Mouse (Mus musculus) spleen, adult 12 weeks (tissue): ENCODE data around the gene Mndal.
"Not testable (repeated sequence)": the region's sequence is repeated elsewhere in the genome, so short reads cannot be mapped to it uniquely, and the experiment has no call there.

Source experiments
- DNase-seq: peaks from one replicate; pipeline ENCODE4 v3.0.0; 2022; ENCODE audit warnings: low spot score

Gene Mndal

GRCm38 (mm10) chr1:173941924-173942779, at the start of gene Mndal, which contains the start of gene Ifi203:
Gene Mndal, minus strand, starts transcription at chr1:173942491.
Gene Ifi203, minus strand, starts transcription at chr1:173942672.
- DNase-seq: not testable (repeated sequence)

GRCm38 (mm10) chr1:173982694-173983305, 40.5 kb upstream of the Mndal start, which contains the start of gene Ifi202b:
Gene Ifi202b, minus strand, starts transcription at chr1:173982744.
- DNase-seq: not testable (repeated sequence)

- not testable (repeated sequence) for DNase-seq
These were observed 38.7 kb upstream of the Mndal start for GRCm38 (mm10) chr1:173981038-173981437.

DNA sequence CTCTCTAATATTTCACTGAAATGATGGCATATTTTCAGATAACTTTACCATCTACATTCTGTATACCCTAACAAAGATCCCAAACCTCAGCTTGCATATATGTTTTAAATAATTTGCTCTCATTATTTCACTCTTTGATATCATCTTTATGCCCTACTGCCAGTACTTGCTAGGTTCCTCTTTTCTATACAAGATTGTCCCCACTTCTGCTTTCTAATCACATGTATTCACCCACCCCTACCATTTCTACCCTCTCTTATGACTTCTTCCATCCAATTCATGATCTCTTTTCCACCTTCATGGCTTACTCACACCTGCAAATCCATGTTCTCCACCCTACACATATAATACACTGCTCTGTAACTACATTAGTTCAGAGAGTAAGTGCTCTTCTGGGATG, 35.3 kb upstream of the Mndal start:
- DNase-seq: no peak

DNA sequence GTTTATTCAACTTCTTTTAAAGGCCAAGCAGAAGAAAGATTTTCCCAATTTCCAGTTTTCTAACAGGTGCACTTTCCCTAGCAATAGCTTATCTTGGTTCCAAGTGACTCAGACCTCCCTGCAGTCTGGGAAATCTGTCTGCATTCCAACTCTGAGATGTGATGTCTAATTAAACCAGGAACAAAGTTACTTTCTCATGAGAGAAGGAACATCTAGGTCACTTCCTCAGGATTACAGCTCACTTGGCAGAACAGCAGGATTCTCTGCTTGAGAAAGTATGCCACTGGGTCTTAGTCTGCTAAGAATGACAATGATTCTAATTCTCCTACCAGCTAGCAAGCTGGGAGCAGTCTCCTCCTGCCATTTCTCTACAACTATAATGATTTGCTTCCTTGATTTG, 30.8 kb upstream of the Mndal start:
- DNase-seq: no peak

DNA sequence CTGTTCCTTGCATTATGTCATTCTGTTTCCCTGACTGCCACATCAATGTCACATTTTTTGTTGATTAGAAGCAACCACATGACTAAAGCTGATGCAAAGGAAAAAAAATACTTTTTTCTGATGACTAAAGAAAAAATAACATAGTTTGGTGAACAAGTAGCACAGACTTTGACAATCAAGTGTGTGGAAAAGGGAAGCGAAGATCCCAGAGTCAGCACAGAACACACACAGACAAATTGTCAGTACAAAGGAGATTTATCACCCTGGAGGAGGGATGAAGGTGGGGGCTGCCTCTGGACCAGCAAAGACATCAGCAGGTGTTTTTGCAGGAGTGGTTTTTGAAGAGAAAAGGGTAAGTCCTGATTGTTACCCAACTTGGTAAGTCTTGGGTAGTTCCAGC, 19.2 kb upstream of the Mndal start:
- DNase-seq: not testable (repeated sequence)

GRCm38 (mm10) chr1:173959998-173960397, 17.7 kb upstream of the Mndal start:
- DNase-seq: not testable (repeated sequence)

GRCm38 (mm10) chr1:173955839-173956527, 13.7 kb upstream of the Mndal start:
- not testable (repeated sequence) for DNase-seq

GRCm38 (mm10) chr1:173955071-173955796, 12.9 kb upstream of the Mndal start:
- DNase-seq: no peak

DNA sequence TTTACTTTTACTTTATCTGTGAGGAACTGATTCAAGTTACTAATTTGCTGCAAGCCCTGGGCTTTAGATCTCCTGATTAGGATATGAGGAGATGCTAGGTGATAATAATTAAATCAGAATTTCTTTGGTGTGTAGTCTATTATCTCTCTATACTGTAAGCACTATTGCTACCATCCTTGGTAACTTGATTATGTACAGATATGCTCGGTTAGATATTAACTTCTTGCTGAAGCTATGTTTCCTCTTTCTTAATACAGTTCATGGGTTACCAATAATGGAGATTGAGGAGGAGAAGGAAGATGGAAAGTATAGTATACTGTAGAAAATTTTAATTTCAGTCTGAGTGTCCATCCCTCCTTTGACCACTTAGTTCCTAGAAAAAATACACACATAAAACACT, 11.3 kb upstream of the Mndal start:
- no peak for DNase-seq

DNA sequence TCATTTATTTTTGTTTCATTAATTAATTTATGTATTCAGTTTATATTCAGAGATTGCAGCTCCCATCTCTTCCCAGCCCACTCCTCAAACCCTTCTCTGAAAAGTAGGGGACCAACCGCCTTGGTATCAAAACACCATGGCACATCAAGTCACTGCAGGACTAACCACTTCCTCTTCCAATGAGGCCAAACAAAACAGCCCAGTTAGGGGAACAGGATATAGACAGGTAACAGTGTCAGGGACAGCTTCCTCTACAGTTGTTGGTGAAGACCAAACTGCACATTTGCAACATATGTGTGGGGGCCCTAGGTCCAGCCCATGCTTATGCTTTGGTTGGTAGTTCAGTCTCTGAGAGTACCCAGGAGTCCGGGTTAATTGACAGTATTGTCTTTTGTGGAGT, 6.8 kb upstream of the Mndal start:
- DNase-seq: not testable (repeated sequence)

GRCm38 (mm10) chr1:173942780-173943066, 432 bp upstream of the Mndal start:
- not testable (repeated sequence) for DNase-seq

DNA sequence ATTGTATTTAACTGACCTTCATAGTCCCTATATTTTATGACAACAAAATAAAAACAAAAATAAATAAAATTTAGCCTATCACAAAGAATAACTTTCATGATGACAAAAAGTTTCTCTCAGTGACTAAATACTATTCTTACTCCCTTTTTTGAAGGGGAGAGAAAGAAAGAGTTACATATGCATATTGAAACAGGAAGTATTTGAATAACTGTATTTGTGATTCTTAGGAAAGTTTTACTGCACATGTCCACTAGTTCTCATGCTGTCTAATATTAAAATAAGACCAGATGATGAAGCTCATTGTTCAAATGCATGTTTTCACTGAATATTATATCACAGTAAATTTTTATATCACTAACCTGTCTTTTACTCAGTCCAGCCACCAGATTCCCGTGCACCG, 769 bp downstream of the Mndal start:
- DNase-seq: not testable (repeated sequence)

DNA sequence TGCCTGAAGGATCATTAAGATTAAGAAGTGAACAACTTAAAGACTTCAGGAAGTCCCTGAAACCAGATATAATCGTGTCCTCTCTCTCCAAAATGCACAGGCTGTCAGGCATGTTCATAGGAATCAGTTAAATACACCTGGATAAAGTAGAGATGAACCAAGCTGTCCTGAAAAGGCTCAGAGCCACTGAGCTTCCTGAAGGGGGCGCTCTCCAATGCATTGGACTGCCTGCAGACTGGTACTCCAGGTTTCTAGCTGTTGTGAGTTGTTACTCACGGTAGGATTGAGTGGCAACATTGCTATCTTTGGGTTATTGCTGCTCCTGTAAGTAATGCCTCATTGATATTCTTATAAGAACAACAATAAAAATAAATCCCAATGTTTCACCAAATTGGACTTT, 23.0 kb downstream of the Mndal start:
- not testable (repeated sequence) for DNase-seq

DNA sequence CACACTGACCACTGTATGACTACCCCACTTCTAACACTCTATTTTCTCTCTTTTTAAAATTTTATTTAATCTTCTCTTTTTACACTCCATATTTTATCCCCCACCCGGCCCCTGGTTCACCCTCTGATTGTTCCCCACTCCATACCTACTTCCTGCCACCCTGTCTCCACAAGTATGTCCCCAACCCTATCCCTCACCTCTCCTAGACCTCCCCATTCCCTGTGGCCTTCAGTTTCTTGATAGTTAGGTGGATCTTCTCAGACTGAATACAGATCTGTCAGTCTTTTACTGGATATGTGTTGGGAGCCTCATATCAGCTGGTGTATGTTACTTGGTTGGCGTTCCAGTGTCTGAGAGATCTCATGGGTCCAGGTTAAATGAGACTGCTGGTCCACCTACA, 27.7 kb downstream of the Mndal start:
- DNase-seq: no peak

- not testable (repeated sequence) for DNase-seq
These were observed 29.0 kb downstream of the Mndal start for GRCm38 (mm10) chr1:173913256-173913791.

- not testable (repeated sequence) for DNase-seq
These were observed 29.6 kb downstream of the Mndal start, which contains the start of gene Ifi211 for GRCm38 (mm10) chr1:173912548-173913255. Gene Ifi211, minus strand, starts transcription at chr1:173913046.

DNA sequence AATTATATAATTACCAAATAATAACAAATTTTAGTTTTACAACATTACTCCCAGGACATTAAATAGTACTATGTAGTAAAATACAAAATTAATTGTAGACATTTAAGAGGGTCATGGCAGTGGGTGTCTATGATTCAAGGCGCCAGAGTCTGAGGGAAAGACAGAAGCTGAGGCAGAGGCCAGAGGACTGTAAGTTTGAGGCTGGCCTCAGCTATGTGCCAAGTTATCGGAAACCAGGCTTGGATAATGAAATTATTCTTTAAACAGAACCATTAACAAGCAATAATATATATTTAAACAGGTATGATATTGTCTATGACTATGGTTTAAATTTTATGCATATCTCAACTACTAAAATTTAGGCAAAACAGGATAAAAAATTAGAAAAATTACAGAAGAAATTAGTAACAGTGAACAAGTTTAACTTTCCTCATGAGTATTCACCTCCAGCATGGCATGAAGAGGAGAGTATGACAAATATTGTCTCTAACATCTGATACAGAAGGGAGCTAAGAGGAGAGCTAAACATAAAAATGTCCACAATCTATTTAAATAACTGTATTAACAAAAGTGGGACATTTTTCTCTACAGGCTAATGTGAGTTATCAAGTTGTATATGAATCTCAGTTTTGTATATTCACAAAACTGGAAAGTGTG, 30.4 kb downstream of the Mndal start:
- DNase-seq: no peak

DNA sequence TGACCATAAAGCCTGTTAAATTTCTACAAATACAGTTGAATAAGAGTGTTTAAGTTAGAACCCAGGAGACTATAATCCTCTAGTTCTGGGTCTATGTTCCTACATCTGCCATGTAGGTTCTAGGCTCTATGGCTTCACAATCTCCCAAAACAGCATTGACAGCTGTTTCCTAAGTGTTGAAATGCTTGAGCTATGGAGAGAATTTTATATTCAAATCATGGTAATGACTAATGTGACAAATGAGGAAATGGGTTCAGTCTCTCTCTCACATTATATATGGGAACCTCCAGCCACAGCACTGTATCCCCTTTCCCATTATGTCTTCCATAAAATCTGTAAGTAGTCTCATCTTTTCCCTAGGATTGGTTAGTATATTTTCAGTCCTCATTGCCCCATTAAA, 33.9 kb downstream of the Mndal start:
- DNase-seq: not testable (repeated sequence)

- DNase-seq: peak; percentile 15
These were observed 36.4 kb downstream of the Mndal start for GRCm38 (mm10) chr1:173905885-173906284.

DNA sequence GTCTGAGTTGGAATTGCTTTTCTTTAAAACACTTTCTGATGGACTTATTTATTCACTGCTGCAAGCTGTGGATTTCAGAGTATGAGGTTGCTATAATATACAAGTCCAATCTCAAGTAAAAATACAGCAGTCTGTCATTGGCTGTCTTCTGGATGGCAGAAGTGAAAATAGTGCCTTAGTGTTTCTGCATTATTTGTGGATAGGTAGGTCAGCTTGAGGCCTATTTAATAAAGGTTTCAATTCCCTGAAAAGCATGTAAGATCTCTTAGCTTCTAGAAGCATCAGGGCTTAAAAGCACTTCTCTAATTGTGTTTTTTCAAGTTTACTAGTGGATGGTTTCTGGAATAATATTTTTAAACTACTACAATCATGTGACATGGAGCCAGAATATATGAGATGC, 52.5 kb downstream of the Mndal start:
- DNase-seq: not testable (repeated sequence)
